Mouse (Mus musculus) heart, postnatal 0 days (tissue): ENCODE results near the gene Pik3cb.

Experiments
- CTCF ChIP-seq: IDR thresholded peaks from 2 replicates; pipeline ENCODE4 v1.5.1; 2016; ENCODE audit warnings: antibody characterized with exemption, control low read depth, low read depth
- EP300 ChIP-seq: IDR thresholded peaks from 2 replicates; pipeline ENCODE4 v1.6.1; 2016; ENCODE audit warnings: antibody characterized with exemption, low read depth

- TF ChIP-seq CTCF = no peak
- no peak for TF ChIP-seq EP300
Observed at GRCm38 (mm10) chr9:99152699-99153490, 12.5 kb upstream of the Pik3cb start.
